Mouse (Mus musculus): ENCODE results near the gene BC051142. TPM values are rescaled to one million over a fixed set of nuclear protein-coding genes. Genes with fewer than 3 reads are reported as not detected.

BC051142 gene
- polyA plus RNA-seq (2014; fragmentation: Nextera tagmentation; extraction: Ambion mirVana): 4.2 and 6.0 TPM in 2 replicates

GRCm38 (mm10) chr17:34398711-34399393, at the start of gene BC051142:
TSS of gene BC051142 (plus strand) at chr17:34398820.
- peak within 1 kb of the TSS; percentile 60 for H3K4me3 ChIP-seq (ENCODE audit: low read depth, low read length)
- peak within 1 kb of the TSS; percentile 56 for H3K4me2 ChIP-seq (ENCODE audit: low read depth, low read length)
- H3K4me1 ChIP-seq (ENCODE audit: control insufficient read depth, insufficient read depth, low read length): no peaks in the 10 kb centered on the region
- peak; percentile 98 for ATAC-seq (ENCODE audit: low read depth)
- H3K36me3 ChIP-seq (ENCODE audit: control insufficient read depth, insufficient read depth, low read length): no peaks in the 10 kb centered on the region
- H3K27me3 ChIP-seq (ENCODE audit: control insufficient read depth, insufficient read depth, low read length): no peaks in the 10 kb centered on the region
- peak within 1 kb of the TSS; percentile 82 for H3K9ac ChIP-seq (replicated peaks; ENCODE audit: low read depth, low read length)
- WGBS: 2% methylated on average over 34 of the region's 34 CpGs
- H3K27ac ChIP-seq (ENCODE audit: low read depth, low read length): peak within 1 kb of the TSS; percentile 99
- no peaks in the 10 kb centered on the region for H3K9me3 ChIP-seq (ENCODE audit: control insufficient read depth, low read length)

GRCm38 (mm10) chr17:34349429-34349828, 49.2 kb upstream of the BC051142 start:
- 5% methylated on average over 4 of the region's 4 CpGs for WGBS
- no peaks in the 10 kb centered on the region for H3K27me3 ChIP-seq (ENCODE audit: control insufficient read depth, insufficient read depth, low read length)
- H3K4me2 ChIP-seq (ENCODE audit: low read depth, low read length): no peak overlapping the region
- no peaks in the 10 kb centered on the region for H3K9me3 ChIP-seq (ENCODE audit: control insufficient read depth, low read length)
- ATAC-seq (ENCODE audit: low read depth): no peak
- no peak overlapping the region for H3K4me3 ChIP-seq (ENCODE audit: low read depth, low read length)
- H3K27ac ChIP-seq (ENCODE audit: low read depth, low read length): no peak overlapping the region
- H3K36me3 ChIP-seq (ENCODE audit: control insufficient read depth, insufficient read depth, low read length): no peaks in the 10 kb centered on the region
- H3K4me1 ChIP-seq (ENCODE audit: control insufficient read depth, insufficient read depth, low read length): no peaks in the 10 kb centered on the region
- H3K9ac ChIP-seq (replicated peaks; ENCODE audit: low read depth, low read length): no peak overlapping the region

GRCm38 (mm10) chr17:34354539-34354938, 44.1 kb upstream of the BC051142 start, which contains the start of gene Btnl2:
TSS of gene Btnl2 (plus strand) at chr17:34354822.
- H3K36me3 ChIP-seq (ENCODE audit: control insufficient read depth, insufficient read depth, low read length): no peaks in the 10 kb centered on the region
- H3K27me3 ChIP-seq (ENCODE audit: control insufficient read depth, insufficient read depth, low read length): no peaks in the 10 kb centered on the region
- H3K4me2 ChIP-seq (ENCODE audit: low read depth, low read length): no peak within 1 kb of the TSS
- H3K9ac ChIP-seq (replicated peaks; ENCODE audit: low read depth, low read length): no peak within 1 kb of the TSS
- no peak within 1 kb of the TSS for H3K27ac ChIP-seq (ENCODE audit: low read depth, low read length)
- H3K4me1 ChIP-seq (ENCODE audit: control insufficient read depth, insufficient read depth, low read length): no peaks in the 10 kb centered on the region
- no peaks in the 10 kb centered on the region for H3K9me3 ChIP-seq (ENCODE audit: control insufficient read depth, low read length)
- H3K4me3 ChIP-seq (ENCODE audit: low read depth, low read length): no peak within 1 kb of the TSS
- WGBS: 90% methylated on average over 5 of the region's 5 CpGs
- no peak for ATAC-seq (ENCODE audit: low read depth)

- no peaks in the 10 kb centered on the region for H3K27me3 ChIP-seq (ENCODE audit: control insufficient read depth, insufficient read depth, low read length)
- no peak overlapping the region for H3K4me2 ChIP-seq (ENCODE audit: low read depth, low read length)
- H3K4me3 ChIP-seq (ENCODE audit: low read depth, low read length): no peak overlapping the region
- H3K4me1 ChIP-seq (ENCODE audit: control insufficient read depth, insufficient read depth, low read length): no peaks in the 10 kb centered on the region
- H3K9me3 ChIP-seq (ENCODE audit: control insufficient read depth, low read length): no peaks in the 10 kb centered on the region
- H3K27ac ChIP-seq (ENCODE audit: low read depth, low read length): no peak overlapping the region
- WGBS: 100% methylated on average over 1 of the region's 1 CpGs
- H3K36me3 ChIP-seq (ENCODE audit: control insufficient read depth, insufficient read depth, low read length): no peaks in the 10 kb centered on the region
- no peak for ATAC-seq (ENCODE audit: low read depth)
- H3K9ac ChIP-seq (replicated peaks; ENCODE audit: low read depth, low read length): no peak overlapping the region
Measured at GRCm38 (mm10) chr17:34354940-34355339, 43.7 kb upstream of the BC051142 start.

GRCm38 (mm10) chr17:34362954-34363546, 35.6 kb upstream of the BC051142 start:
- no peaks in the 10 kb centered on the region for H3K36me3 ChIP-seq (ENCODE audit: control insufficient read depth, insufficient read depth, low read length)

GRCm38 (mm10) chr17:34363676-34364310, 34.8 kb upstream of the BC051142 start:
- Histone ChIP-seq H3K36me3 (ENCODE audit: control insufficient read depth, insufficient read depth, low read length) (no peaks in the 10 kb centered on the region), H3K9me3 (ENCODE audit: control insufficient read depth, low read length) (no peaks in the 10 kb centered on the region), H3K4me3 (ENCODE audit: low read depth, low read length) (no peak overlapping the region), H3K27me3 (ENCODE audit: control insufficient read depth, insufficient read depth, low read length) (no peaks in the 10 kb centered on the region), H3K9ac (replicated peaks; ENCODE audit: low read depth, low read length) (no peak overlapping the region), H3K27ac (ENCODE audit: low read depth, low read length) (no peak overlapping the region), H3K4me1 (ENCODE audit: control insufficient read depth, insufficient read depth, low read length) (no peaks in the 10 kb centered on the region), H3K4me2 (ENCODE audit: low read depth, low read length) (no peak overlapping the region)
- ATAC-seq (ENCODE audit: low read depth): no peak
- WGBS: 84% methylated on average over 3 of the region's 3 CpGs

More at GRCm38 (mm10) chr17:34362954-34363546, 35.6 kb upstream of the BC051142 start:
- H3K27ac ChIP-seq (ENCODE audit: low read depth, low read length): no peak overlapping the region
- WGBS: 84% methylated on average over 15 of the region's 15 CpGs
- H3K4me2 ChIP-seq (ENCODE audit: low read depth, low read length): no peak overlapping the region
- H3K4me1 ChIP-seq (ENCODE audit: control insufficient read depth, insufficient read depth, low read length): no peaks in the 10 kb centered on the region
- no peak overlapping the region for H3K4me3 ChIP-seq (ENCODE audit: low read depth, low read length)
- no peaks in the 10 kb centered on the region for H3K9me3 ChIP-seq (ENCODE audit: control insufficient read depth, low read length)
- no peak overlapping the region for H3K9ac ChIP-seq (replicated peaks; ENCODE audit: low read depth, low read length)
- no peaks in the 10 kb centered on the region for H3K27me3 ChIP-seq (ENCODE audit: control insufficient read depth, insufficient read depth, low read length)
- no peak for ATAC-seq (ENCODE audit: low read depth)

- Histone ChIP-seq H3K9ac (replicated peaks; ENCODE audit: low read depth, low read length) (no peak overlapping the region), H3K4me2 (ENCODE audit: low read depth, low read length) (no peak overlapping the region), H3K27me3 (ENCODE audit: control insufficient read depth, insufficient read depth, low read length) (no peaks in the 10 kb centered on the region), H3K27ac (ENCODE audit: low read depth, low read length) (no peak overlapping the region), H3K9me3 (ENCODE audit: control insufficient read depth, low read length) (no peaks in the 10 kb centered on the region), H3K36me3 (ENCODE audit: control insufficient read depth, insufficient read depth, low read length) (no peaks in the 10 kb centered on the region), H3K4me3 (ENCODE audit: low read depth, low read length) (no peak overlapping the region), H3K4me1 (ENCODE audit: control insufficient read depth, insufficient read depth, low read length) (no peaks in the 10 kb centered on the region)
- WGBS: 77% methylated on average over 10 of the region's 10 CpGs
- ATAC-seq (ENCODE audit: low read depth): no peak
Measured at GRCm38 (mm10) chr17:34365031-34365430, 33.6 kb upstream of the BC051142 start.

GRCm38 (mm10) chr17:34370563-34370962, 28.1 kb upstream of the BC051142 start:
- WGBS: 85% methylated on average over 4 of the region's 4 CpGs
- no peak overlapping the region for H3K27ac ChIP-seq (ENCODE audit: low read depth, low read length)
- no peaks in the 10 kb centered on the region for H3K36me3 ChIP-seq (ENCODE audit: control insufficient read depth, insufficient read depth, low read length)
- no peak overlapping the region for H3K4me3 ChIP-seq (ENCODE audit: low read depth, low read length)
- no peak overlapping the region for H3K9ac ChIP-seq (replicated peaks; ENCODE audit: low read depth, low read length)
- H3K4me1 ChIP-seq (ENCODE audit: control insufficient read depth, insufficient read depth, low read length): no peaks in the 10 kb centered on the region
- H3K27me3 ChIP-seq (ENCODE audit: control insufficient read depth, insufficient read depth, low read length): no peaks in the 10 kb centered on the region
- no peak overlapping the region for H3K4me2 ChIP-seq (ENCODE audit: low read depth, low read length)
- H3K9me3 ChIP-seq (ENCODE audit: control insufficient read depth, low read length): no peaks in the 10 kb centered on the region
- no peak for ATAC-seq (ENCODE audit: low read depth)

All from neural tube, embryonic 14.5 days (tissue).